Mouse (Mus musculus) thymus, postnatal 4 days (tissue): Measurements from ENCODE around the gene Chd4.

ENCODE experiments used
- DNase-seq: peaks from one replicate; pipeline ENCODE4 v3.0.0; 2021

Chd4 gene

GRCm38 (mm10) chr6:125143904-125144303 is 48.1 kb downstream of the Chd4 start:
- no peak for DNase-seq

- DNase-seq: peak; percentile 84
These were observed 49.2 kb downstream of the Chd4 start, which contains the start of gene Iffo1 for GRCm38 (mm10) chr6:125145001-125145400. Iffo1 (plus strand) TSS chr6:125145241.

GRCm38 (mm10) chr6:125145479-125145951 is 49.7 kb downstream of the Chd4 start:
- DNase-seq: no peak

GRCm38 (mm10) chr6:125146148-125146547 is 50.4 kb downstream of the Chd4 start:
- no peak for DNase-seq

- DNase-seq: no peak
These were observed 51.0 kb downstream of the Chd4 start for GRCm38 (mm10) chr6:125146797-125147196.

- no peak for DNase-seq
These were observed 51.5 kb downstream of the Chd4 start for GRCm38 (mm10) chr6:125147329-125147728.

- no peak for DNase-seq
These were observed 52.6 kb downstream of the Chd4 start for GRCm38 (mm10) chr6:125148251-125148925.

GRCm38 (mm10) chr6:125148926-125149568 is 53.3 kb downstream of the Chd4 start:
- DNase-seq: no peak

- no peak for DNase-seq
These were observed 53.8 kb downstream of the Chd4 start for GRCm38 (mm10) chr6:125149569-125149950.

- DNase-seq: peak; percentile 22
These were observed 56.6 kb downstream of the Chd4 start for GRCm38 (mm10) chr6:125152212-125153017.

GRCm38 (mm10) chr6:125153018-125153389 is 57.2 kb downstream of the Chd4 start:
- no peak for DNase-seq

- DNase-seq: no peak
These were observed 57.9 kb downstream of the Chd4 start for GRCm38 (mm10) chr6:125153682-125154081.

- DNase-seq: no peak
These were observed 58.8 kb downstream of the Chd4 start for GRCm38 (mm10) chr6:125154550-125154949.

- DNase-seq: no peak
These were observed 59.5 kb downstream of the Chd4 start for GRCm38 (mm10) chr6:125155262-125155661.

- DNase-seq: no peak
These were observed 60.7 kb downstream of the Chd4 start for GRCm38 (mm10) chr6:125156491-125156890.

GRCm38 (mm10) chr6:125156903-125157614 is 61.3 kb downstream of the Chd4 start:
- DNase-seq: no peak

GRCm38 (mm10) chr6:125158944-125159492 is 63.2 kb downstream of the Chd4 start:
- no peak for DNase-seq

- no peak for DNase-seq
These were observed 64.2 kb downstream of the Chd4 start for GRCm38 (mm10) chr6:125159773-125160557.

GRCm38 (mm10) chr6:125160558-125160853 is 64.7 kb downstream of the Chd4 start:
- no peak for DNase-seq

- DNase-seq: peak; percentile 35
These were observed 65.3 kb downstream of the Chd4 start for GRCm38 (mm10) chr6:125160854-125161760.

- peak; percentile 89 for DNase-seq
These were observed 66.2 kb downstream of the Chd4 start for GRCm38 (mm10) chr6:125161971-125162370.
